Mouse (Mus musculus): Measurements from ENCODE around the gene Dlgap4. TPM values are rescaled to one million over a fixed set of nuclear protein-coding genes. Genes with fewer than 3 reads are reported as not detected.
"Not testable (repeated sequence)": the region's sequence is repeated elsewhere in the genome, so short reads cannot be mapped to it uniquely, and the experiment has no call there.

Gene Dlgap4
- polyA plus RNA-seq, 1 experiment from 2014 or later: 83.7 TPM

DNA sequence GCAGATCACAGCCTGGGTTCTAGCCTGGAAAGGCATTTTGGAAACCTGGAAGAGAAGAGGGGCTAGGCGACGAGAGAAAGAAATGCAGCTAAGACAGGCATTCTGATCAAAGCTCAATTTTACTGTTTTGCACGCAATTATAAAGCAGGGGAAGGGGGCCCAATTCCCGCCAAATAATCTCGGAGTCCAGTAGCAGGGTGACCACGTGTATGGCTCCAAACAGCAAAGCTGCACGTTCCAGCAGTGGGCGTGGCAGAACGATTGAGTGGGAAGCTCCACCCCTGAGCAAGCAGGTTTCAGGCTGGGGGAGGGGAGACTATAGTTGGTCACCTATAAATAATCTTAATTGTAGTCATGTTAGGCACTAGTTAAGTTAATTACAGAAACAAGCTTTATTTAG is 188.6 kb downstream of the Dlgap4 start:
- not testable (repeated sequence) for H3K27ac ChIP-seq; H3K27me3 ChIP-seq; H3K4me2 ChIP-seq; H3K4me3 ChIP-seq; H3K36me3 ChIP-seq; ATAC-seq (ENCODE audit: insufficient number of reproducible peaks, low FRiP score, low TSS enrichment, low read depth); H3K4me1 ChIP-seq; H3K9me3 ChIP-seq; H3K9ac ChIP-seq
- 38% methylated on average over 9 of the region's 9 CpGs for WGBS

DNA sequence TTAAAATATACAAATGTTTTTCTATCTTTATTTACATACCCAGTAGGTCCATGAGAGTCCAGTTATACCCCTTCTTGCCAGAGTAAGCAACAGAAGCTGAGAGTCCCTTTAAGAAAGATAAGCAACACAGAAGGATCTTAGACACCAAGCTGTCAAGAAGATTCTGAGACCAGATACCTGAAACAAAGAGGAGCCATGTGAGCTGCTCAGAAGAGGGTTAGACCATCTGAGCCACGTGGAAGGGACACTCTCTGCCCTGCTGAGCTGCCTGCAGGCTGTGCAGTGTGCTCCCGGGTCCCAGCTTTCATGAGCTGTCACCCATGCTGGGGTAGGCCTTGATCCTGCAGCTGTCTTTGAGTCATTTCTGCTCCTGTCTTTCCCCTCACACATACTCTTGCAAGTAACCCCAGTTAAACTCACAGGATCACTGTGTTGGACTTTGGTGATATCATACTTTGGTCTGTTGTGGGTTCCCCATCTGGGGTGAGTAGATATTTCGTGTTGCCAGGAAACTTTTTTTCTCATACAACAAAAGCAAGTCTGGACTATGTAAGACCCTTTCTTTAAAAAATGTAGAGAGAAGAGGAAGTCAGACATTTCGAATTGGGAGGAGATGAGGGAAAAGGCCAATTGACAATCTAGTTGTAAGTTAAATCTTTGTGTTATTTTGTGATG is 190.3 kb downstream of the Dlgap4 start:
- no peak overlapping the region for H3K4me2 ChIP-seq
- no peak overlapping the region for H3K27ac ChIP-seq
- no peaks in the 10 kb centered on the region for H3K4me1 ChIP-seq
- WGBS: 67% methylated on average over 4 of the region's 4 CpGs
- H3K27me3 ChIP-seq: no peaks in the 10 kb centered on the region
- H3K4me3 ChIP-seq: no peak overlapping the region
- H3K36me3 ChIP-seq: no peaks in the 10 kb centered on the region
- H3K9me3 ChIP-seq: no peaks in the 10 kb centered on the region
- no peak overlapping the region for H3K9ac ChIP-seq
- ATAC-seq (ENCODE audit: insufficient number of reproducible peaks, low FRiP score, low TSS enrichment, low read depth): no peak

DNA sequence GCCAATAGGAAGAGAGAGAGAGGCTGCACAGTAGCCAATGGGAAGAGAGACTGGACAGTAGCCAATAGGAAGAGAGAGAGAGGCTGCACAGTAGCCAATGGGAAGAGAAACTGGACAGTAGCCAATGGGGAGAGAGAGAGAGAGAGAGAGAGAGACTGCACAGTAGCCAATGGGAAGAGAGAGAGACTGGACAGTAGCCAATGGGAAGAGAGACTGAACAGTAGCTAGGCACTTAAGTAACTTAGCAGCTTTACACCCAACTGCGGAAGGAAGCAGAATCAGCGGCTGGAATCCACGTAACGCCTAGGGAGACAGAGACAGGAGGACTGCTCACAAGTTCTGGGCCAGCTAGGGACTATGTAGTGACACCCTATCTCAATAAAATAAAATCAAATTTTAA is 191.1 kb downstream of the Dlgap4 start:
- Histone ChIP-seq H3K9ac (no peak overlapping the region), H3K9me3 (no peaks in the 10 kb centered on the region), H3K4me1 (peaks cover under 1% of the 10 kb centered on the region; the same call in 1 of the 2 replicates), H3K27me3 (no peaks in the 10 kb centered on the region), H3K4me2 (no peak overlapping the region), H3K27ac (no peak overlapping the region), H3K4me3 (no peak overlapping the region), H3K36me3 (no peaks in the 10 kb centered on the region)
- no peak for ATAC-seq (ENCODE audit: insufficient number of reproducible peaks, low FRiP score, low TSS enrichment, low read depth)
- WGBS: 91% methylated on average over 4 of the region's 4 CpGs

DNA sequence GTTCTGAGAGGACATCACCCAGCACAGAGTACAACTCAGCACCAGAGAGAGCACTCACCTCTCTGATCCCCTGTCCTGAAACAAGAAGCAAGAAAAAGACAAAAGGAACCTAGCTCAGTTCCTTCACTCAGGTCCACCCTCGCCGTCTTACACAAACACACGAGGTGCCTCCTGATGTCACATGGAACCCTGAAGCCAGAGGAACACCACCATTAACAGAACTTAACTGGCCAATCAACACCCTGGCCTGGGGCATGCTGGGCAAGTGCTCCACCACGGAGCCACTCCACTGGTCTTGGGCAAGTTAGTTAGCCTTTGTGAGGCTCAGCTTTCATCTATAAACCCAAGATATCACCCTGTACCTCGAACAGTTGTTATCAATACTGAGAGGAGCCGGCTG is 193.4 kb downstream of the Dlgap4 start:
- Histone ChIP-seq H3K27me3 (no peaks in the 10 kb centered on the region), H3K27ac (no peak overlapping the region), H3K9ac (no peak overlapping the region), H3K4me2 (no peak overlapping the region), H3K9me3 (no peaks in the 10 kb centered on the region), H3K36me3 (no peaks in the 10 kb centered on the region), H3K4me1 (peaks cover 5% of the 10 kb centered on the region; the same call in 1 of the 2 replicates), H3K4me3 (no peak overlapping the region)
- WGBS: 59% methylated on average over 6 of the region's 6 CpGs
- ATAC-seq (ENCODE audit: insufficient number of reproducible peaks, low FRiP score, low TSS enrichment, low read depth): no peak

DNA sequence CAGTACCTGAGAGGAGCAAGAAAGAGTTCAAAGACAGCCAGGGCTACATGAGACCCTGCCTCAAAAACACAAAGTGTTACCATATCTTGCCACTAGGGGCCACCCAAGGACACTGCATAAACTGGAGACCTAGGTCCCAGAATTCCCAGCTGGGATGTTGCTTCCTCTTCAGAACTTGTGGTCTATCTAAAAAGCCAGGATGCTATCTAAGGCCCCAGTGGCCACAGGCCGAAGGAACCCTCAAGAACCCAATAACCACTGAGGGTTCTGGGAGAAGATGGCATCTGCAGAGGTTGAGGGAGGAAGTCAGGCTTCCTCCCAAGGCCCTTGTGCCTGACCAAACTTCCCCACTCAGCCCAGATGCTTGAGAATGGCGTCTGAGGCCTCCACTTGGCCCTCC is 196.1 kb downstream of the Dlgap4 start:
- Histone ChIP-seq H3K27me3 (no peaks in the 10 kb centered on the region), H3K9ac (no peak overlapping the region), H3K4me3 (no peak overlapping the region), H3K27ac (no peak overlapping the region), H3K4me1 (peaks cover 14% of the 10 kb centered on the region; the same call in 1 of the 2 replicates), H3K9me3 (no peaks in the 10 kb centered on the region), H3K4me2 (no peak overlapping the region), H3K36me3 (no peaks in the 10 kb centered on the region)
- peak; percentile 14; the same call in 1 of the 2 replicates for ATAC-seq (ENCODE audit: insufficient number of reproducible peaks, low FRiP score, low TSS enrichment, low read depth)
- 49% methylated on average over 2 of the region's 2 CpGs for WGBS

DNA sequence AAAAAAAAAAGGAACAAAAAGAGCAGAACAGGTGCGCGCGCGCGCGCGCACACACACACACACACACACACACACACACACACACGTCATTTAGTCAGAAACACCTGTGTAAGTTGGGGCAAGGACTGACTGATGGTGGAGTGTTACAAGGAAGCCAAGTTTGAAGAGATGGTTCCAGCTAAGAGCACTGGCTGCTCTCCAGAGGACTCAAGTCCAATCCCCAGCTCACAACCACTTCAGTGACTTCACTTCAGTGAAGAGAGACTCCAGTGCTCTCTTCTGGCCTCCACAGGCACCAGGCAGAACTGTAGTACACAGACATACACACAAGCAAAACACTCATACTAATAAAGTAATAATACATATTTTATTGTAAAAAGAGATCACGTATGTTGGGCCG is 197.2 kb downstream of the Dlgap4 start:
- Histone ChIP-seq H3K27me3 (no peaks in the 10 kb centered on the region), H3K9me3 (no peaks in the 10 kb centered on the region), H3K27ac (no peak overlapping the region), H3K4me2 (no peak overlapping the region), H3K9ac (no peak overlapping the region), H3K4me1 (peaks cover 25% of the 10 kb centered on the region), H3K36me3 (no peaks in the 10 kb centered on the region), H3K4me3 (no peak overlapping the region)
- no peak for ATAC-seq (ENCODE audit: insufficient number of reproducible peaks, low FRiP score, low TSS enrichment, low read depth)
- WGBS: 95% methylated on average over 10 of the region's 10 CpGs

- H3K4me2 ChIP-seq: no peak overlapping the region
Observed at GRCm38 (mm10) chr2:156811556-156811955, 198.1 kb downstream of the Dlgap4 start.

More at GRCm38 (mm10) chr2:156811556-156811955, 198.1 kb downstream of the Dlgap4 start:
- Histone ChIP-seq H3K9me3 (no peaks in the 10 kb centered on the region), H3K27me3 (no peaks in the 10 kb centered on the region), H3K27ac (no peak overlapping the region), H3K36me3 (no peaks in the 10 kb centered on the region), H3K4me3 (no peak overlapping the region), H3K9ac (no peak overlapping the region), H3K4me1 (peaks cover 26% of the 10 kb centered on the region)
- no peak for ATAC-seq (ENCODE audit: insufficient number of reproducible peaks, low FRiP score, low TSS enrichment, low read depth)
- WGBS: 64% methylated on average over 5 of the region's 5 CpGs

Other genes with a start within 250 kb of the Dlgap4 start
- gene Epb41l1, start 192.8 kb upstream of the Dlgap4 start, polyA plus RNA-seq (2015; fragmentation: Nextera tagmentation; extraction: Ambion mirVana): 2.6 and 3.1 TPM in 2 replicates
- 33.2 and 33.4 TPM in 2 replicates for gene Aar2, start 66.1 kb upstream of the Dlgap4 start, polyA plus RNA-seq (2015; fragmentation: Nextera tagmentation; extraction: Ambion mirVana)
- 219 and 273 TPM in 2 replicates for gene Myl9, start 161.7 kb downstream of the Dlgap4 start, polyA plus RNA-seq (2015; fragmentation: Nextera tagmentation; extraction: Ambion mirVana)
- gene Tgif2, start 226.3 kb downstream of the Dlgap4 start, polyA plus RNA-seq (2015; fragmentation: Nextera tagmentation; extraction: Ambion mirVana): 49.2 and 52.7 TPM in 2 replicates
- gene 4930518I15Rik, start 244.2 kb downstream of the Dlgap4 start, polyA plus RNA-seq (2015; fragmentation: Nextera tagmentation; extraction: Ambion mirVana): 6.6 and 9.2 TPM in 2 replicates
- 134 and 157 TPM in 2 replicates for gene Rab5if, start 249.4 kb downstream of the Dlgap4 start, polyA plus RNA-seq (2015; fragmentation: Nextera tagmentation; extraction: Ambion mirVana)